Mouse (Mus musculus) CH12.LX (cell line): ENCODE data around the gene Aasdh. TPM values are rescaled to one million over a fixed set of nuclear protein-coding genes. Genes with fewer than 3 reads are reported as not detected.

Experiments used
- DNase-seq: peaks from one replicate; pipeline ENCODE4 v3.0.0-alpha.2; 2013; ENCODE audit errors: extremely low read depth
- H3K27ac ChIP-seq: 2 replicates; pipeline ENCODE4 v1.5.1; 2012; ENCODE audit warnings: low read depth, mild to moderate bottlenecking, control low read depth, moderate library complexity; ENCODE audit not compliant: insufficient read depth
- H3K27me3 ChIP-seq: replicated peaks from 2 replicates; pipeline ENCODE3; 2012; ENCODE audit warnings: inconsistent platforms
- H3K36me3 ChIP-seq, 2 experiments: replicated peaks in 1 of 2; 2 replicates each; pipeline versions ENCODE3 to v1.6.1; 2012; ENCODE audit warnings: inconsistent platforms in 1 of 2, low read length in 1 of 2, mild to moderate bottlenecking in 1 of 2, mixed read lengths in 1 of 2, moderate library complexity in 1 of 2; ENCODE audit not compliant: control insufficient read depth in 1 of 2, insufficient read depth in 1 of 2
- H3K4me1 ChIP-seq, 2 experiments: 2 replicates each; pipeline ENCODE4 v1.6.1; 2012; ENCODE audit warnings: inconsistent platforms in 1 of 2, moderate library complexity in 1 of 2; ENCODE audit not compliant: insufficient read depth in 2 of 2, control insufficient read depth in 1 of 2
- H3K4me2 ChIP-seq: 2 replicates; pipeline ENCODE4 v1.6.1; 2012; ENCODE audit warnings: low read depth, mild to moderate bottlenecking, control low read depth; ENCODE audit not compliant: poor library complexity, insufficient read depth, severe bottlenecking
- H3K4me3 ChIP-seq, 3 experiments: fragments of 150-350 bp in 1 of 3; sonication (generic) in 1 of 3; replicated peaks in 1 of 3; 2 replicates each; pipeline versions ENCODE3 to v1.5.1; 2011 to 2012; ENCODE audit warnings: low read depth in 2 of 3, low read length in 2 of 3, mild to moderate bottlenecking in 2 of 3, moderate library complexity in 2 of 3, control low read depth in 1 of 3, improper control_type of control experiment in 1 of 3, inconsistent platforms in 1 of 3, mixed read lengths in 1 of 3; ENCODE audit not compliant: poor library complexity in 1 of 3
- H3K79me2 ChIP-seq: replicated peaks from 2 replicates; pipeline ENCODE4 v1.6.1; 2012; ENCODE audit warnings: mild to moderate bottlenecking, moderate library complexity; ENCODE audit not compliant: control insufficient read depth, poor library complexity, insufficient read depth, severe bottlenecking; ENCODE audit errors: extremely low read depth
- H3K9ac ChIP-seq: 2 replicates; pipeline ENCODE4 v1.6.1; 2012; ENCODE audit warnings: low read depth, mild to moderate bottlenecking, control low read depth, moderate library complexity; ENCODE audit not compliant: insufficient read depth
- H3K9me3 ChIP-seq: replicated peaks from 2 replicates; pipeline ENCODE3; 2012; ENCODE audit warnings: low read length, inconsistent platforms, mixed read lengths
- BHLHE40 ChIP-seq: IDR thresholded peaks from 2 replicates; pipeline ENCODE4 v1.6.1; 2011; ENCODE audit warnings: mild to moderate bottlenecking, low read depth, low read length, improper control_type of control experiment
- CTCF ChIP-seq, 2 experiments: IDR thresholded peaks in 1 of 2; conservative IDR thresholded peaks in 1 of 2; 2 replicates each; pipeline ENCODE4 v1.5.1; 2011 to 2012; ENCODE audit warnings: low read depth in 2 of 2, low read length in 2 of 2, improper control_type of control experiment in 1 of 2, inconsistent platforms in 1 of 2, mild to moderate bottlenecking in 1 of 2, moderate library complexity in 1 of 2
- E2F4 ChIP-seq: IDR thresholded peaks from 2 replicates; pipeline ENCODE4 v1.6.1; 2011; ENCODE audit warnings: low read depth, low read length, improper control_type of control experiment; ENCODE audit not compliant: insufficient replicate concordance
- ELF1 ChIP-seq: IDR thresholded peaks from 2 replicates; pipeline ENCODE4 v1.6.1; 2014; ENCODE audit warnings: low read depth, mild to moderate bottlenecking, inconsistent platforms, low read length, improper control_type of control experiment
- EP300 ChIP-seq: IDR thresholded peaks from 2 replicates; pipeline ENCODE4 v1.6.1; 2011; ENCODE audit warnings: low read length, improper control_type of control experiment
- GABPA ChIP-seq: IDR thresholded peaks from 2 replicates; pipeline ENCODE4 v1.6.1; 2012; ENCODE audit warnings: low read depth, low read length, improper control_type of control experiment, inconsistent platforms; ENCODE audit not compliant: insufficient replicate concordance
- JUN ChIP-seq: IDR thresholded peaks from 2 replicates; pipeline ENCODE4 v1.6.1; 2011; ENCODE audit warnings: low read depth, mild to moderate bottlenecking, low read length, improper control_type of control experiment, moderate library complexity; ENCODE audit not compliant: insufficient read depth
- MAFK ChIP-seq: IDR thresholded peaks from 2 replicates; pipeline ENCODE4 v1.6.1; 2011; ENCODE audit warnings: low read length, improper control_type of control experiment; ENCODE audit not compliant: insufficient replicate concordance
- MYC ChIP-seq: IDR thresholded peaks from 2 replicates; pipeline ENCODE4 v1.6.1; 2011; ENCODE audit warnings: low read depth, mild to moderate bottlenecking, improper control_type of control experiment, low read length
- NRF1 ChIP-seq: IDR thresholded peaks from 2 replicates; pipeline ENCODE4 v1.6.1; 2014; ENCODE audit warnings: low read depth, mild to moderate bottlenecking, inconsistent platforms, low read length, improper control_type of control experiment, moderate library complexity
- POLR2A ChIP-seq: IDR thresholded peaks from 2 replicates; pipeline ENCODE4 v1.6.1; 2011; ENCODE audit warnings: low read depth, mild to moderate bottlenecking, improper control_type of control experiment, low read length
- POLR2AphosphoS2 ChIP-seq: IDR thresholded peaks from 2 replicates; pipeline ENCODE4 v1.6.1; 2011; ENCODE audit warnings: low read depth, low read length, improper control_type of control experiment
- RAD21 ChIP-seq: IDR thresholded peaks from 2 replicates; pipeline ENCODE4 v1.6.1; 2011; ENCODE audit warnings: low read depth, mild to moderate bottlenecking, low read length, improper control_type of control experiment, moderate library complexity
- TCF12 ChIP-seq: IDR thresholded peaks from 2 replicates; pipeline ENCODE4 v1.6.1; 2014; ENCODE audit warnings: low read depth, mild to moderate bottlenecking, inconsistent platforms, low read length, improper control_type of control experiment
- USF2 ChIP-seq: conservative IDR thresholded peaks from 2 replicates; pipeline ENCODE4 v1.6.1; 2011; ENCODE audit warnings: low read depth, low read length, improper control_type of control experiment
- ZC3H11A ChIP-seq: IDR thresholded peaks from 2 replicates; pipeline ENCODE4 v1.6.1; 2012; ENCODE audit warnings: low read depth, mild to moderate bottlenecking, inconsistent platforms, low read length, improper control_type of control experiment
- dilution Hi-C: fragments of 300-500 bp; cut with MboI; formaldehyde crosslinking; loops from 2 replicates; pipeline ENCODE4 v1.14.3; 2020; ENCODE audit warnings: low sequenced_read_pairs; ENCODE audit not compliant: extremely low pct_unique_long_range_greater_than_20kb, extremely low pct_ligation_motif_present
- in situ Hi-C: fragments of 300-500 bp; cut with MboI; formaldehyde crosslinking; loops from 3 replicates; pipeline ENCODE4 v1.14.3; 2019; ENCODE audit warnings: low sequenced_read_pairs, low pct_ligation_motif_present, low pct_unique_long_range_greater_than_20kb, mixed read lengths
- polyA plus RNA-seq: library from polyadenylated mRNA; unstranded; fragments of >175 nt; gene quantifications from 2 replicates; pipeline ENCODE4 v1.2.1, GENCODE M21; 2012; ENCODE audit warnings: low read depth; ENCODE audit not compliant: insufficient read length
- total RNA-seq, 2 experiments: library from RNA; depleted of rRNA; stranded (reverse); fragments of 300-350 nt in 1 of 2; fragments of >200 nt in 1 of 2; gene quantifications; 2 replicates each; pipeline ENCODE4 v1.2.3; 2012 to 2014

The Aasdh gene
- total and polyA plus RNA-seq, 3 experiments = 20.9 to 24.2 (median 21.0) TPM

- in situ Hi-C loops = loop anchor here (25.0 kb wide), 1 partner anchor 245 kb away; the partner anchor contains the start of gene Cep135
- TF ChIP-seq GABPA = no peak
- TF ChIP-seq EP300 = no peak
- no peak for TF ChIP-seq CTCF (conservative IDR thresholded peaks at IDR 0.05 in 1 of 2, IDR thresholded peaks at IDR 0.05 in 1 of 2; ENCODE audit: low read depth in 2 of 2, low read length in 2 of 2)
- TF ChIP-seq RAD21 = no peak
- TF ChIP-seq JUN = no peak
- no peak for TF ChIP-seq ZC3H11A
- no peak for TF ChIP-seq ELF1
- no peak for TF ChIP-seq POLR2AphosphoS2
- TF ChIP-seq TCF12 = no peak
- TF ChIP-seq BHLHE40 = no peak
- TF ChIP-seq MAFK = no peak
- TF ChIP-seq MYC = no peak
- no peaks in the 10 kb centered on the region for H3K36me3 ChIP-seq
- H3K4me2 ChIP-seq = no peak overlapping the region
- no peaks in the 10 kb centered on the region for H3K4me1 ChIP-seq
- no peaks in the 10 kb centered on the region for H3K9me3 ChIP-seq
- no peak overlapping the region for H3K27ac ChIP-seq
- no peaks in the 10 kb centered on the region for H3K79me2 ChIP-seq
- DNase-seq = no peak
- no peak overlapping the region for H3K9ac ChIP-seq
- dilution Hi-C loops = no loop called here
- H3K4me3 ChIP-seq = no peak overlapping the region
- H3K27me3 ChIP-seq = no peaks in the 10 kb centered on the region
Observed at GRCm38 (mm10) chr5:76832529-76833210, 72.6 kb downstream of the Aasdh start.

GRCm38 (mm10) chr5:76828527-76829240, 76.6 kb downstream of the Aasdh start:
- DNase-seq = no peak
- no peak for TF ChIP-seq E2F4
- no peak for TF ChIP-seq MAFK
- no peak for TF ChIP-seq USF2
- TF ChIP-seq NRF1 = no peak
- no peak for TF ChIP-seq POLR2A
- TF ChIP-seq, all 38 proteins: peak for 0
- Histone ChIP-seq H3K27ac (no peak overlapping the region), H3K9me3 (no peaks in the 10 kb centered on the region), H3K79me2 (no peaks in the 10 kb centered on the region), H3K9ac (no peak overlapping the region), H3K4me3 (no peak overlapping the region), H3K4me2 (no peak overlapping the region), H3K27me3 (no peaks in the 10 kb centered on the region), H3K36me3 (no peaks in the 10 kb centered on the region), H3K4me1 (no peaks in the 10 kb centered on the region)
- in situ Hi-C loops (loop anchor here (25.0 kb wide), 1 partner anchor 241 kb away; the partner anchor contains the start of gene Cep135), dilution Hi-C loops (no loop called here)

Other genes starting within 250 kb of the Aasdh start
- gene C530008M17Rik, start 249.0 kb downstream of the Aasdh start, total RNA-seq (2012; rRNA removed) = 0.04 and 0.08 TPM in 2 replicates
- gene C530008M17Rik, start 249.0 kb downstream of the Aasdh start, total RNA-seq (2014; rRNA removed) = not detected in 2 replicates
- gene C530008M17Rik, start 249.0 kb downstream of the Aasdh start, polyA plus RNA-seq = 0.42 and 0.44 TPM in 2 replicates
- 274 and 275 TPM in 2 replicates for gene Paics, start 45.8 kb upstream of the Aasdh start, total RNA-seq (2012; rRNA removed)
- gene Paics, start 45.8 kb upstream of the Aasdh start, total RNA-seq (2014; rRNA removed) = 440 and 496 TPM in 2 replicates
- 259 and 322 TPM in 2 replicates for gene Paics, start 45.8 kb upstream of the Aasdh start, polyA plus RNA-seq
- gene Ppat, start 46.1 kb upstream of the Aasdh start, total RNA-seq (2012; rRNA removed) = 65.8 and 88.2 TPM in 2 replicates
- 156 and 162 TPM in 2 replicates for gene Ppat, start 46.1 kb upstream of the Aasdh start, total RNA-seq (2014; rRNA removed)
- 118 and 125 TPM in 2 replicates for gene Ppat, start 46.1 kb upstream of the Aasdh start, polyA plus RNA-seq
- gene Srp72, start 69.2 kb upstream of the Aasdh start, total RNA-seq (2012; rRNA removed) = 73.6 and 77.4 TPM in 2 replicates
- 85.2 and 88.9 TPM in 2 replicates for gene Srp72, start 69.2 kb upstream of the Aasdh start, total RNA-seq (2014; rRNA removed)
- gene Srp72, start 69.2 kb upstream of the Aasdh start, polyA plus RNA-seq = 148 and 171 TPM in 2 replicates
- gene Arl9, start 98.5 kb upstream of the Aasdh start, total RNA-seq (2012; rRNA removed) = 0.38 TPM in 1 of 2 replicates, not detected in the other
- 1.4 TPM in 1 of 2 replicates, not detected in the other for gene Arl9, start 98.5 kb upstream of the Aasdh start, total RNA-seq (2014; rRNA removed)
- gene Arl9, start 98.5 kb upstream of the Aasdh start, polyA plus RNA-seq = 2.2 and 2.6 TPM in 2 replicates
- gene Thegl, start 110.5 kb upstream of the Aasdh start, total RNA-seq (2012; rRNA removed) = 0.25 TPM in 1 of 2 replicates, not detected in the other
- gene Thegl, start 110.5 kb upstream of the Aasdh start, total RNA-seq (2014; rRNA removed) = not detected in 2 replicates
- gene Thegl, start 110.5 kb upstream of the Aasdh start, polyA plus RNA-seq = not detected in 2 replicates
- gene Hopx, start 209.6 kb upstream of the Aasdh start, total RNA-seq (2012; rRNA removed) = 22.2 and 26.4 TPM in 2 replicates
- 19.6 and 20.0 TPM in 2 replicates for gene Hopx, start 209.6 kb upstream of the Aasdh start, total RNA-seq (2014; rRNA removed)
- 15.1 and 17.6 TPM in 2 replicates for gene Hopx, start 209.6 kb upstream of the Aasdh start, polyA plus RNA-seq